Mouse (Mus musculus) G1E-ER4 (cell line): ENCODE data around the gene Klc1. TPM values are rescaled to one million over a fixed set of nuclear protein-coding genes. Genes with fewer than 3 reads are reported as not detected.

ENCODE experiments used
- GATA1 ChIP-seq: IDR thresholded peaks from one replicate; pipeline ENCODE4 v1.8.0; 2012; ENCODE audit warnings: low read length, inconsistent platforms
- polyA plus RNA-seq: library from polyadenylated mRNA; stranded (reverse); fragments of >175 nt; gene quantifications from 2 replicates; pipeline ENCODE4 v1.2.3, GENCODE M21; 2012

Klc1 gene
- polyA plus RNA-seq: 47.5 and 47.6 TPM in 2 replicates

DNA sequence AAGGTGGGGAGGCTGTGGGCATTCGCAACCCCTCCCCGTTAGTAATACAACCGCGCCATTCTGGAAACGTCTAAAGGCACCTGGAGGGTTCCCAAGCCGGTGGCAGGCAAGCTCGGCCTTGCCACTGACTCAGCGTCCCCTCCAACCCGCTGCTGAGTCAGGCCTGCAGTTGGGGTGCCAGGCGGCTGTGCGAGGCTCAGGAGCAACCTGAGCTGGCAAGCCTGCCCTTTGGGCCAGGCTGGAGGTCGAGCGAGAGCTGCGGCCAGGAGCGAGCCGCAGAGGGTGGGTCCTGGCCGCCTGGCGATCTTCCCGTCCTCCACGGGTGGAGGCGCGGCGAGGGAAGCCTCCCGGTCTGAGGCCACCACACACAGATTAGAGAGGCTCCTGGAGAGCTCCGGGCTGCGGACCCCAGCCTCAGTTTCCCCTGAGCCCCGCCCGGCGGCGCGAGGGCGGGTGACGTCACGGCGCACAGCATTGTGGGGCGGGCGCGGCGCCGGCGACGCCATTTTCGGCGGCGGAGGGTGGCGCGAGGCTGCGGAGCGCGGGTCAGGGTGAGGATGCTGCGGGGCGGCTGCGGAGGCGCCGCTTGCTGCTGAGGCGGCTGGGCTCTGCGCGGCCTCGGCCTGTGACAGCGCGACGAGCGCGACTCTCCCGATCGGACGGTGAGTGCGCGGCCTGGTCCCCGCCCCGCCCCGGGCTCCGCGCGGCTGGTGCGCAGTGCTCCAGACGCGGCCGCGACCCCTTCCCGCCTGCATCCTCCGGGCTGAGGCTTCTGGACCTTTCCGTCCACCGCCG is at the start of gene Klc1:
TSS of gene Klc1 (plus strand) at position 469 of the 795 bp plus-strand sequence.
- no peak for TF ChIP-seq GATA1

DNA sequence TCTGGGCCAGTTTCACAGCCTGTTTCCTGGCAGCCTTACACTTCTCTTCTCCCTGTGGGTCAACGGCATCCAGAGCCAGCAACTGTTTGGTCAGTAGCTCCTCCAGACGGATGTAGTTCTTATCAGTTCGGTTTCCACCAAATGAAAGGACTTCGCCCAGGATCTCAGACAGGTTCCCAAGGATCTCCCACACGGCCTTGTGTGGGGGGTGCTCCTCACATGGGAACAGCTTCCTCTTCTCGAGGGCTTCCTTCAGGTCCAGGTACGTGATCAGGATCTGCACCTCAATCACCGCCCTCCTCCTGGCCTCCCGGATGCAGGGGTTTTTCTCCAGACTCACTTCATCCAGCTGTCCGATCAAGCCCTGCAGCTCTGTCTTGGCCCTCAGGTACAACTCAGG is 48.6 kb upstream of the Klc1 start:
- TF ChIP-seq GATA1: no peak

DNA sequence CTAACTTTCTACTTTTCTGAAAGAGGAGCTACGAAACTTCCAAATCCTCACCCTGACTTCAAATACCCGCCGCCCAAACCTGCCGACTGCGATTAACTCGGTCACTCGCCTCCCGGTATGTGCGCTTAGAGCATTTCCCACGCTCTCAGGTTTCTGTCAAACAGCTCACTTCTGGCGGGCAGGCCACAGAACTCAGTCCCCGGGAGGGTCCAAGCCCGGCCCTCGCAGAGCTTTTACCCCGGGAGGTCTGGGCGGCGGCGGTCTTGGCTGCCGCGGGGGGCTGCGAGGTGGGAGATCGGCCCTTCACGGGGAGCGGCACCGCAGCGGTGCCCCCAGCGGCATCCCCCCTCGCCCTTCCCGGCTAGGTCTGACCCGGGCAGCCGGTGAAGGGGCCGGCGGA is 46.2 kb upstream of the Klc1 start:
- no peak for TF ChIP-seq GATA1

DNA sequence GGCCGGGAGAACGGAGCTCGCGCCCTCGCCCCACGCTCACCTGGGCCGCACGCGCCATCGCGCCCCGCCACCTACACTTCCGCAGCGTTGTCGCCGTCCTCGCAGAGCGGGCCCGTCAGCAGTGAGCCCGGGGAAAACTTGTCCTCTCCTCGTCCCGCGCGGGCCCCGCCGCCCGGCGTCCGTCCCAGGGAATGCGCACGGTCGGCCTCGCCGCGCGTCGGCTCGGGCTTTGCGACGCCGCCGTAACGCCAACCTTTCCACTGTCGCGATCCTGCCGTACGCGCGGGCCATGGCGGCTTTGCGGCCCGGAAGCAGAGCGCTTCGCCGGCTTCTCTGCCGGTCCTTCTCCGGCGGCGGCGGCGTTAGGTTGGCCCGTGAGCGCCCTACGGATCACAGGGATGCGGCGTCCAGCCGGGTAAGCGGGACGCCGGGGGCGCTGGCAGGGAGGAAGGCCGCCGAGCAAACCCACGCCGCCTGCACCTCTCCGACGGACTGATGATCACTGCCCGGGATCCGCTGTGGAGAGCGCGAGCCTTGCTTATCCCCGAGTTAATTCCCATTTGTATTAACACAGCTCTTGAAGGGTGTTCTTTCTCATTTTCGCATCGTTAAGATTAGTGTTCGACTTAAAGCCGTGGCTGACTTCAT is 45.5 kb upstream of the Klc1 start, which contains the start of the genes Bag5 and Apopt1:
TSS of gene Bag5 (minus strand) at position 254 of the 648 bp plus-strand sequence.
TSS of gene Apopt1 (plus strand) at position 258 of the 648 bp plus-strand sequence.
- TF ChIP-seq GATA1: no peak

DNA sequence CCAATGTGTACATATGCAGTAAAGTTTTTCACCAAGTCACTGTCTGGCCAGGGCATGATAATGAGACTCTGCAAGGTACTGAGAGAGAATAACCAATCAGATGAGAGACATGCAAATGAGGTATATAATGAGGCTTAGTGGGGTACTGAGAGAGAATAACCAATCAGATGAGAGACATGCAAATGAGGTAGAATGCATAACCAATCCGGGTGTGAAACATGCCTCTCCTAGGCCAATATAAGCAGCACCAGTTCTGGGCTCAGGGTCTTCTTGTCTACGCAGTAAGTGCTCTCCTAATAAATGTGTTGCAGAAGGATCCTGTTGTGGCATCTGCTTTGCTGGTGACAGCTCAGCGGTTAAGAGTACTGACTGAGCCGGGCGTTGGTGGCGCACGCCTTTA is 42.1 kb upstream of the Klc1 start:
- no peak for TF ChIP-seq GATA1

DNA sequence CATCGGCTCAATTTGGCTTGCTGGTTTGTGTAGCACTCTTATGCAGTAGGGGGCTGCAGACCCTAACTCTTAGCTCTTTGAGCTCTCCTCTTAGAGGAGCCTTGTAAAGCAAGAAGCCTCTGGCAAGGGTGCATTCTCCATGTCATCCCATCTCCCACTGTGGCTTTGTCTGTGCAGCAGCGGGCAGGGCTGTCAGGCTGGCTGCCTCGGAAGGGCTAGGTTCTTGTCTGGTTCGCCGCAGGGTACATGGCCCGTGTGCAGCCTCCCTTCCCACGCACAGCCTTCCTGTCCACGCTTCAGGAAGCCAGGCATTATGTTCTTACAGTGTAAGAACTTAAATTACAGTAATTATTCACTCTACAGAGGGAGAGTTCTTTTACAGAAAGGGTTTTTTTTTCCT is 40.0 kb upstream of the Klc1 start:
- TF ChIP-seq GATA1: no peak

DNA sequence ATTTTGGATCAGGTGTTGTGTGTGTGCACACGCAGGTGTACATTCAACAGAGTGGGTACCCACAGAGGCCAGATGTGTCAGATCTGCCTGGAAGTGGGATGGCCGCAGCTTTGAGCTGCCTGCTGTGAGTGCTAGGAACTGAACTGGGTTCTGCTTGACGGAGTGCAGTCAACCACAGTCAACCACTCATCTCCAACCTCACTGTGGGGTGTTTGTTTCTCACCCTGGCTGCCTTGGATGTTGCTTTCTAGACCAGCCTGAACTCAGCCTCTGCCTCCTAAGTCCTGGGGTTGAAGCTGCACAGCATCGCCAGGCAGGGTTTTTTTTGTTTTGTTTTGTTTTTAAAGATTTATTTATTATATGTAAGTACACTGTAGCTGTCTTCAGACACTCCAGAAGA is 38.4 kb upstream of the Klc1 start:
- TF ChIP-seq GATA1: no peak

DNA sequence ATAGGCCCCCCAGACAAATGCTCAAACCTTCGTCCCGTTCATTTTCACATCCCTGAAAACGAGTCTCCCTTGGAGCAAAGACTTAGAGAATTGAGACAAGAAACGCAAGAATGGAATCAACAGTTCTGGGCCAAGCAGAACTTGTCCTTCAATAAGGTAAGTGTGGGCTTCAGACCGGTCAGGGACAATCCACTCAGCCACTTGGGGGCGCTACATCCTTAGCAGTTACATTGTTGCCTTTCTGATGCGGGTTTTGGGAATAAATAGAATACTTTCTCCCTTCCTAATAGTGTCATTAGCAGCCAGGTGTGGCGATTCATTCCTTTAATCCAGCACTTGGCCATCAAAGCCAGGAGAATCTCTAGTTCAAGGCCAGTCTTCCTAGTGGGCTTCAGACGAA is 36.0 kb upstream of the Klc1 start:
- TF ChIP-seq GATA1: no peak

DNA sequence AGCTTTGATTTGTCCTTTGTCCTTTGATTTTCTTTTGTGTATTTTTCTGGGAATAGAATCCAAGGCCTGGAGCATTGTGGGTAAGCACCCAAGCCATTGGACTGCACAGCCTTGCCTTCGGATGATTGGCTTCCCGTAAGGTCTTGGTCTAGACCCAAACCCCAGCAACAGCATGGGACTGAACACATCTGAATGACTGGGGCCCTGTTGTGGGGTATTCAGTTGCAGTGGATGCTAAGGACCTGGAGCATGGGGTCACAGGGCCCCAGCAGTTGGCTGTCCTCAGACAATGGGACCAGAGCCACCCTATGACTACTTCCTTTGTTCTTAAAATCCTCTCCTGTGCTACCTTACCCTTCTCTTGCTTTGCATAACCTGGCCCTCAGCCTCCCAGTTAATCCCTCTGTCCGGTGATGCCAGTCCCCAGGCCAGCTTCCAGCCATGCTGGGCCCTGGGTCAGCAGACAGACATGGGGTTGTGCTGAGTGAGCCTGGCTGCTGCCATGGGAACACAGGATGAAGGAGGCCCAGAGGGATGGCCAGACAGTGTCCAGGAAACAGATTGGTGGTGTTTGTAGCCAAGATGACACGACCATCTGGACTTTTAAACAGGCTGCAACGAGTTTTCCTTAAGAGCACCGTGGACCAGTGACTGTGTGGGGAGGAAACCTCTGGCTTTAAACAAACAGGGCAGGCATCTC is 33.9 kb upstream of the Klc1 start:
- no peak for TF ChIP-seq GATA1

DNA sequence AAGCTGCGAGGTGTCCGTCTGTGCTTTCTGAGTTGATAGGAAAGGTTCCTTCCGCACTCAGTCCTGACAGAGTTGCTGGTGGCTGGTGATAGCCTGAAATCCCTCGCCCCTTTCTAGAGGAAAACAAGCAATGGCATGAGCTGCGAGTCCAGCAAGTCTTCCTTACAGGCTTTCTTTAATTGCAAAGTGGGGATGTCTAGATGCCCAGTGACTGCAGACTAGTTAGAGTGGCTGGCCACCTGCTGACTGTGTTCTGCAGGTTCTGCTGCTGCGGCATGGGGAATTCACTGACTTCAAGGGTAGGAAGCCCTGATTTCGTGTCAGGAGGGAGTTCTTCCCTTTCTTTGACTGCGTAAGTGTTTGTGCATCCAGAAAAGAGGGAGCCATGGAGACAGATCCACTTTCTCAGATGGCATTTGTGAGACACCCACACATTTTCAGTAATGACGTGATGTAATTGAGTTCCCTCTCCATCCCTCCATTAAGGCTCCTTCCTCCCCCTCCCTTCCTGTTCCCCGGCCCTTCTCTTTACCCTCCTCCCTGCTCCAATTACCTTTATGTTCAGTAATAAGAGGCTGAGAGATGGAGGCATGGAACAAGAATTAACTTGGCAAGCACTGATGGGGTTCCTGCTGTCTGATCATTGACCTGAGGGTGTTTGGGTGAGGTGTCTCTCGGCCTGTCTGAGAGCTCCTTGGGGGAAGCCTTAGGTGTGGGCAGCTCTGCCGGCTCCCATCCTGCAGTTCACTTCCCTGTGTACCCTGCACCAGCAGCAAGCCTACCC is 33.1 kb upstream of the Klc1 start:
- no peak for TF ChIP-seq GATA1

DNA sequence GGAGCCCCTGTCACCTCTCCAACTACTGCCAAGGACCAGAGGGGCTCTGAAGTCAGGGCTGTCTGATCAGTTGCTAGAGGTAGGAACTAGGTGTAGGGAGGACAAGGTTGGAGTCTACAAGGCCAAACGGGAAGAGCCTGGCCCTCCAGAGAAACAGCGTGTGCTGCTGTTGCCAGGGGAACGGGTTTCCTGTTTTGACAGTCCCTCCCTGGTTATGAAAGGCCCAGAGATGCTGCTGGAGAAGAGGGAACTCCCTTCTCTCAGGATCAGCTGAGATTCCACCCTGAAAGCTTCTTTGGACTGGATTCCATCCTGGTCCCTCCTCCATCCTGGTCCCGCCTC is 32.6 kb upstream of the Klc1 start:
- TF ChIP-seq GATA1: no peak

DNA sequence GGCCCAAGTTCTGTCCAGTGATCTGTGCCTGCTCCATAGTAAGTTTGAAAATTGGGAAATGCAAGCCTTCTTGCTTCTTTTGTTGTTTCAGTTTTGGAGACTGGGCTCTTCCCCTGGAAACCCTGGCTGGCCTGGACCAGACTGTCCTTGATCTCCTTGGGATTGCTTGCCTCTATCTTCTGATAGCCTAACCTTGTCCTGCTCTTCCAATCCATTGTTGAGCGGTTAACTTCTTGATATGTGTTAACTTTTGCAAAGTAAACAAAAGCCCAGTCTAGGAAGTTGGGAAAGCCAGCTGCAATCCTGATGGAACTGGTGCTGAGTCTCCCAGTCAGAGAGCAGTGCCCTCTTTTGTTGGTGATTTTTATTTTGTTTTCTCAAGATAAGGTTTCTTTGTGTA is 30.7 kb upstream of the Klc1 start:
- TF ChIP-seq GATA1: no peak

DNA sequence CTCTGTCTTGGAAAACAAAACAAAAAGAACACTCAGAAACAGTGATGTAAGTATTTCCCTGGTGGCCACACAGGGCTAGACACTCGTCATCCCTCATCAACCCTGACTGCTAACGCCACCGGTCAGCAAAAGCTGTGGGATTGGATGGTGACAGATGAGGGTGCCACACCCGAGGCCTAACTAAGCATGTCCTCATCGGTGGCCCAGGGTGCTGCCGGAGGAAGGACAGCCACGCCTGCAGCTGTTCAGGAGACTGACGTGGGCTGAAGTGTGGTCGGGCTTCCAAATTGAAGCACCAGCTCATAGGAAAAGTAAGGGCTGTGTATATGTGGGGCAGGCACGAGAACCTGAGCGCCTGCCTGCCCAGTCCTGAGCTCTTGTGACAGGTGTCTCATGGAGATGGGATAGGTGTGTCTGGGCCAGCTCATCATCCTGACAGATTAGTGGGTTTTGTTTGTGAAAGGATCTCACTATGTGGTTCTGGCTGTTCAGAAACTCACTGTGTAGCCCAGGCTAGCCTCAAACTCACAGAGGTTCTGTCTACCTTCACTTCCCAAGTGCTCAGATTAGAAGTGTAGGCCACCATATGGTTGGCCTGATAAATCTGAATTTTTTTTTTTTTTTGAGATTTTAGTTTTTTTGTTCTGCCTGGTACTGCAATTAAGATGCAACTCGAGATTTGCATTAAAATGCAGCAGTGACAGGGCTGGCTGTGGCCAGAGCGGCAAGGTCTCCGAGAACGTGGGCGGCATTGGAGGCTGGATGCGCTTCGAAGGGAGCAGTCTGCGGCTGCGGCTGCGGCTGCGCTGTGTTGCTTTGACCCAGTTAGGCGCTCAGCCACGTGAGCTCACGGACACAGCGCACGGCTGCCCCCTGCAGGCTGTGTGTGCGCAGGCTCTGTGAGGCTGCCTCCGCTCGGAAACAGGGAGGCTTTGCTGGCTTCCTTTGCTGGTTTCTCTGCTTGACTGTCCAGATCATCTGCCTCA is 26.5 kb upstream of the Klc1 start:
- no peak for TF ChIP-seq GATA1

DNA sequence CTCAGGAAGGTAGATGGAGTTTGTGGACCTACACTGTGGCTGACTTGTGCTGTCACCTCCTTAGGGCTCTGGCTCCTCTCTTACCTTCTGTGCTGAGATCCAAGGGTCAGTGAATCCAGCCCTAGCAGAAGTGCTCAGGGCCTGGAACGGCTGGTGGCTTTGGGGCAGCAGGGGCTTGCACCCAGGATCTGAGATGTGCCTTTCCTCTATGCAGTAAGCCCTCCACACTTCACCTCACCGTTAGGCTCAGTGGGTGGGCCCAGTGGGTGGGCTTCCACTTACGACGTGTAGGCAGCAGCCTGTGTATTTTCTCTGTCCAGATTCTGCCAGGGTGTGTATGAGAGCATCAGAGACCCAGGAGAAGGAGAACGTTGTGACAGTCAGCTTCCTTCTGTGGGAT is 25.7 kb upstream of the Klc1 start:
- TF ChIP-seq GATA1: no peak

DNA sequence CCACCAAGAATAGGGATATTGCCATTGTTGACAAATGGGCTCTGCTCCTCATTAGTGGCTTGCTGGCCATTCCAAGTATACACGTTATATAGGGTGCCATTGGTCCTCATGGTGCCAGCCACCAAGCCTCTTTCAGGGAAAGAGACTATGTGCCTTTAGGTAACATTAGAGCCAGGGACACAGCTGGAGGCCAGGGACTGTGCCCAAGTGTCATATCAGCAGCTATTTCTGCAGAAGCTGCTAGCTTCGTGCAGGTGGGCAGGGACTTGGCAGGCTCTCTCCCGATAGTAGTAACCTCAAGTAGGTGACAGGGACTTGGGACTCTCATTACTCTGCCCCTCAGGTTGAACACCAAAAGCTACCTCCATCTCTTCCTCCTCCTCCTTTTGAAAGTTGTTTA is 23.7 kb upstream of the Klc1 start:
- no peak for TF ChIP-seq GATA1

DNA sequence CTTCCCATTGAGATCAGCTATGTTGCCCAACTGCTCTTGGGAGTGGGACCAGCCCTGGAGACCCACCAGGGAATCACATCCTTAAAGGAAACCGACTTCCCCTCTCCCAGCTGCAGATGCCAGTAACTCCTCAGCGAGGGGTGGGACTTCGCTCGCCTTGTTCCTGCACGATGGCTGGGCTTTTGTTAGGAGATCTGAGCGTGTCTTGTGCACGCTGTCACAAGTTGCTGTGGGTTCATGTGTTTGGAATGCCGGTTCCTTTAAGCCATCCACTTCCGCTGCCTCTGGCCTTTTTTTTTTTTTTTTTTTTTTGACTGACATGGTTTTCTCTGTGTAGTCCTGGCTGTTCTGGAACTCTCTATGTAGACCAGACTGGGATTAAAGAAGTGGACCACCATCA is 21.3 kb upstream of the Klc1 start:
- no peak for TF ChIP-seq GATA1
